Mouse (Mus musculus) cortical plate, adult 2 months (tissue): ENCODE measurements around the gene Adgre5.

Source experiments
- CTCF ChIP-seq: fragments of 200-500 bp; IDR thresholded peaks from 2 replicates; pipeline ENCODE4 v1.5.1; 2011; ENCODE audit warnings: mild to moderate bottlenecking, control low read depth, low read length; ENCODE audit not compliant: insufficient read depth; ENCODE audit errors: extremely low read depth
- POLR2A ChIP-seq: fragments of 200-500 bp; IDR thresholded peaks from 2 replicates; pipeline ENCODE4 v1.6.1; 2011; ENCODE audit warnings: mild to moderate bottlenecking, low read length, control low read depth; ENCODE audit not compliant: insufficient read depth; ENCODE audit errors: extremely low read depth

DNA sequence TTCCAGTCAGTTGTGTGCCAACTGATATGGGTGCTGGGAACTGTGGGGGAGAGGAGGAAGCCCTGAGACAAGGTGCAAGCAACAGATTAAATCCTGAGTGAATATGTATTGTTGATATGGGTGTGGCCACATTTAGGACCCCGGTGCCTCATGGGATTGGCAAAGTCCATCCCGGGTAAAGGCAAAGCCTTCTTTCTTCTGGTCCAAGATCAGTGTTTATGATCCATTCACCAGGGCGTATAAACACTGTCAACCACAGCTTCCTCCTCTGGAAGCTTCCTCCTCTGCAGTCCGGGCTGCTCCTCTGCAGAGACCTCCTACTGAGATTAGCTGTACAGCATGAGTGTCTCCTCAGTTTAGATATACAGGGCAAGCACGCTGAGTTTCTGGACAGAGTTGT, 27.4 kb upstream of the Adgre5 start:
- TF ChIP-seq CTCF = no peak
- TF ChIP-seq POLR2A = no peak
